Mouse (Mus musculus) hindbrain, embryonic 16.5 days (tissue): ENCODE data around the gene Il9. TPM values are rescaled to one million over a fixed set of nuclear protein-coding genes. Genes with fewer than 3 reads are reported as not detected.
A peak's percentile ranks its signal among the peaks of the same experiment; 100 is the strongest.

Experiments
- ATAC-seq: fragments of 200-750 bp; cut with Nextera tagmentation; 2 replicates; pipeline ENCODE4 v1.8.0; 2017; ENCODE audit warnings: moderate TSS enrichment, moderate library complexity
- H3K27ac ChIP-seq: fragments of 300-500 bp; sonication (generic); 2 replicates; pipeline ENCODE4 v1.5.1; 2014; ENCODE audit warnings: low read depth, mild to moderate bottlenecking, control low read depth, low read length, moderate library complexity
- H3K27me3 ChIP-seq: fragments of 300-500 bp; sonication (generic); replicated peaks from 2 replicates; pipeline ENCODE4 v1.6.1; 2014; ENCODE audit warnings: low read length; ENCODE audit not compliant: control insufficient read depth, insufficient read depth
- H3K36me3 ChIP-seq: fragments of 300-500 bp; sonication (generic); 2 replicates; pipeline ENCODE4 v1.6.1; 2014; ENCODE audit warnings: mild to moderate bottlenecking, low read length, moderate library complexity, mixed read lengths; ENCODE audit not compliant: control insufficient read depth, insufficient read depth
- H3K4me1 ChIP-seq: fragments of 300-500 bp; sonication (generic); 2 replicates; pipeline ENCODE4 v1.6.1; 2014; ENCODE audit warnings: low read depth, low read length; ENCODE audit not compliant: control insufficient read depth, insufficient read depth
- H3K4me2 ChIP-seq: fragments of 300-500 bp; sonication (generic); 2 replicates; pipeline ENCODE4 v1.6.1; 2014; ENCODE audit warnings: mild to moderate bottlenecking, low read length, control low read depth, moderate library complexity
- H3K4me3 ChIP-seq: fragments of 300-500 bp; sonication (generic); 2 replicates; pipeline ENCODE4 v1.5.1; 2014; ENCODE audit warnings: mild to moderate bottlenecking, low read length, control low read depth, moderate library complexity
- H3K9ac ChIP-seq: fragments of 300-500 bp; sonication (generic); 2 replicates; pipeline ENCODE4 v1.6.1; 2014; ENCODE audit warnings: low read depth, mild to moderate bottlenecking, control low read depth, low read length, moderate library complexity
- H3K9me3 ChIP-seq: fragments of 300-500 bp; sonication (generic); 2 replicates; pipeline ENCODE4 v1.6.1; 2014; ENCODE audit warnings: mild to moderate bottlenecking, low read length, moderate library complexity; ENCODE audit not compliant: control insufficient read depth
- WGBS: fragments of 180-500 bp; shearing (Covaris S2); extraction: QIAGEN DNeasy Blood & Tissue Kit; methylation state at CpG from one replicate; pipeline ENCODE4 v1.1.7; 2014; 5-methylcytosine and 5-hydroxymethylcytosine counted together
- polyA plus RNA-seq: library from polyadenylated mRNA; unstranded; fragments of >200 nt; fragmentation: Nextera tagmentation; extraction: Ambion mirVana; gene quantifications from 2 replicates; pipeline ENCODE4 v1.2.1, GENCODE M21; 2015

Il9 gene
- polyA plus RNA-seq, 1 experiment from 2014 or later, result not detected

- no peak overlapping the region for H3K4me2 ChIP-seq
- peaks cover 6% of the 10 kb centered on the region for H3K4me1 ChIP-seq
- no peak for ATAC-seq
- H3K9me3 ChIP-seq, result no peaks in the 10 kb centered on the region
- no peak overlapping the region for H3K27ac ChIP-seq
- H3K27me3 ChIP-seq, result peaks cover 20% of the 10 kb centered on the region
- 85% methylated on average over 7 of the region's 7 CpGs for WGBS
- no peaks in the 10 kb centered on the region for H3K36me3 ChIP-seq
- H3K4me3 ChIP-seq, result no peak overlapping the region
- no peak overlapping the region for H3K9ac ChIP-seq
Observed at GRCm38 (mm10) chr13:56443411-56443810, 38.6 kb downstream of the Il9 start.

GRCm38 (mm10) chr13:56438211-56439075, 43.6 kb downstream of the Il9 start, which contains the start of gene Slc25a48:
Gene Slc25a48, plus strand, starts transcription at chr13:56438355.
- no peak for ATAC-seq
- H3K27me3 ChIP-seq, result peaks cover 35% of the 10 kb centered on the region

GRCm38 (mm10) chr13:56435615-56436287, 46.3 kb downstream of the Il9 start:
- peaks cover 11% of the 10 kb centered on the region for H3K4me1 ChIP-seq
- no peak overlapping the region for H3K9ac ChIP-seq
- no peak overlapping the region for H3K4me3 ChIP-seq
- no peaks in the 10 kb centered on the region for H3K36me3 ChIP-seq
- 50% methylated on average over 10 of the region's 10 CpGs for WGBS
- H3K9me3 ChIP-seq, result no peaks in the 10 kb centered on the region
- no peak overlapping the region for H3K27ac ChIP-seq
- peak; percentile 40; the same call in 1 of the 2 replicates for ATAC-seq
- peaks cover 35% of the 10 kb centered on the region for H3K27me3 ChIP-seq
- H3K4me2 ChIP-seq, result no peak overlapping the region

More at GRCm38 (mm10) chr13:56438211-56439075, 43.6 kb downstream of the Il9 start, which contains the start of gene Slc25a48:
- no peaks in the 10 kb centered on the region for H3K9me3 ChIP-seq
- peak within 1 kb of the TSS; percentile 39 for H3K4me3 ChIP-seq
- no peaks in the 10 kb centered on the region for H3K36me3 ChIP-seq
- H3K27ac ChIP-seq, result no peak within 1 kb of the TSS
- H3K9ac ChIP-seq, result peak within 1 kb of the TSS; percentile 46
- H3K4me1 ChIP-seq, result peaks cover 11% of the 10 kb centered on the region
- peak within 1 kb of the TSS; percentile 74 for H3K4me2 ChIP-seq
- WGBS, result 3% methylated on average over 51 of the region's 51 CpGs

GRCm38 (mm10) chr13:56434311-56434751, 47.7 kb downstream of the Il9 start:
- Histone ChIP-seq H3K27ac (no peak overlapping the region), H3K9ac (no peak overlapping the region)

GRCm38 (mm10) chr13:56433466-56433865, 48.6 kb downstream of the Il9 start:
- H3K9ac ChIP-seq, result no peak overlapping the region
- ATAC-seq, result no peak
- peaks cover 16% of the 10 kb centered on the region for H3K27me3 ChIP-seq

More at GRCm38 (mm10) chr13:56434311-56434751, 47.7 kb downstream of the Il9 start:
- no peaks in the 10 kb centered on the region for H3K36me3 ChIP-seq
- H3K4me1 ChIP-seq, result peaks cover 11% of the 10 kb centered on the region
- ATAC-seq, result no peak
- no peak overlapping the region for H3K4me3 ChIP-seq
- no peaks in the 10 kb centered on the region for H3K9me3 ChIP-seq
- H3K4me2 ChIP-seq, result no peak overlapping the region
- peaks cover 23% of the 10 kb centered on the region for H3K27me3 ChIP-seq
- 72% methylated on average over 9 of the region's 9 CpGs for WGBS

GRCm38 (mm10) chr13:56432496-56432895, 49.5 kb downstream of the Il9 start:
- Histone ChIP-seq H3K4me1 (no peaks in the 10 kb centered on the region; the same call in none of the 2 replicates), H3K9me3 (no peaks in the 10 kb centered on the region), H3K27me3 (peaks cover 7% of the 10 kb centered on the region), H3K9ac (no peak overlapping the region), H3K36me3 (no peaks in the 10 kb centered on the region), H3K4me2 (no peak overlapping the region), H3K27ac (no peak overlapping the region), H3K4me3 (no peak overlapping the region)
- no peak for ATAC-seq
- 82% methylated on average over 11 of the region's 12 CpGs for WGBS

More at GRCm38 (mm10) chr13:56433466-56433865, 48.6 kb downstream of the Il9 start:
- Histone ChIP-seq H3K4me3 (no peak overlapping the region), H3K36me3 (no peaks in the 10 kb centered on the region), H3K4me1 (peaks cover 5% of the 10 kb centered on the region), H3K27ac (no peak overlapping the region), H3K4me2 (no peak overlapping the region), H3K9me3 (no peaks in the 10 kb centered on the region)
- WGBS, result 8% methylated on average over 10 of the region's 10 CpGs

Other genes starting within 250 kb of the Il9 start
- gene Neurog1, start 230.1 kb downstream of the Il9 start, polyA plus RNA-seq, result 0.11 and 1.0 TPM in 2 replicates
- gene Cxcl14, start 185.7 kb downstream of the Il9 start, polyA plus RNA-seq, result 7.8 and 10.2 TPM in 2 replicates
- not detected in 2 replicates for gene Gm3045, start 55.7 kb downstream of the Il9 start, polyA plus RNA-seq
- 0.06 TPM in 1 of 2 replicates, not detected in the other for gene Slc25a48, start 43.9 kb downstream of the Il9 start, polyA plus RNA-seq
- 2.9 and 4.6 TPM in 2 replicates for gene Fbxl21, start 40.2 kb upstream of the Il9 start, polyA plus RNA-seq
- gene Lect2, start 66.3 kb upstream of the Il9 start, polyA plus RNA-seq, result not detected in 2 replicates
- 6.3 and 7.9 TPM in 2 replicates for gene Tgfbi, start 127.3 kb upstream of the Il9 start, polyA plus RNA-seq
- gene Smad5, start 220.8 kb upstream of the Il9 start, polyA plus RNA-seq, result 17.2 and 21.3 TPM in 2 replicates